16 mouse cellular contexts compared by ENCODE assay signal in genomic region chr1:184005315-184006058, GRCm38 (mm10). TPM values are rescaled to one million over a fixed set of nuclear protein-coding genes. Genes with fewer than 3 reads are reported as not detected.
DNase-seq lines count a peak whose midpoint lies in the region; ATAC-seq and TF ChIP-seq lines count a peak whose summit lies in the region.
"Had no signal": no experiment of that assay in that cellular context is flagged by ENCODE, and none has a peak within 500 bp of the region (broad histone marks: within the 10 kb centered on the region; RNA-seq: fewer than 3 reads in every experiment).

No protein-coding gene starts in this region.

- no peak for TF ChIP-seq EP300 in liver, postnatal 0 days (IDR thresholded peaks at IDR 0.05; ENCODE audit: low read depth)

- H3K9me3 ChIP-seq in liver, postnatal 0 days (ENCODE audit: low read length), result no peaks in the 10 kb centered on the region; the same call in 1 of the 2 replicates
- H3K9me3 ChIP-seq in liver, embryonic 11.5 days (ENCODE audit: control insufficient read depth, low read length), result no peaks in the 10 kb centered on the region
- H3K9me3 ChIP-seq in forebrain, embryonic 13.5 days (replicated peaks), result no peaks in the 10 kb centered on the region
- H3K9me3 ChIP-seq: embryonic facial prominence, embryonic 12.5 days; forebrain, embryonic 12.5 days; liver, embryonic 15.5 days; midbrain, embryonic 13.5 days; neural tube, embryonic 15.5 days had no signal

- no peak overlapping the region for H3K9ac ChIP-seq in liver, postnatal 0 days (replicated peaks)
- H3K9ac ChIP-seq in liver, embryonic 11.5 days (ENCODE audit: low read depth, low read length), result no peak overlapping the region
- H3K9ac ChIP-seq in forebrain, embryonic 13.5 days, result no peak overlapping the region
- H3K9ac ChIP-seq: embryonic facial prominence, embryonic 12.5 days; forebrain, embryonic 12.5 days; liver, embryonic 15.5 days; midbrain, embryonic 13.5 days; neural tube, embryonic 15.5 days had no signal

- no peaks in the 10 kb centered on the region for H3K36me3 ChIP-seq in liver, postnatal 0 days (replicated peaks; ENCODE audit: insufficient read depth, low read length)
- no peaks in the 10 kb centered on the region for H3K36me3 ChIP-seq in liver, embryonic 11.5 days (ENCODE audit: control insufficient read depth, insufficient read depth, low read length)
- no peaks in the 10 kb centered on the region for H3K36me3 ChIP-seq in forebrain, embryonic 13.5 days (ENCODE audit: poor library complexity, severe bottlenecking)
- H3K36me3 ChIP-seq: embryonic facial prominence, embryonic 12.5 days; forebrain, embryonic 12.5 days; liver, embryonic 15.5 days; midbrain, embryonic 13.5 days; neural tube, embryonic 15.5 days had no signal

- no peaks in the 10 kb centered on the region for H3K4me1 ChIP-seq in liver, postnatal 0 days (ENCODE audit: insufficient read depth)
- H3K4me1 ChIP-seq in liver, embryonic 11.5 days (replicated peaks; ENCODE audit: control insufficient read depth, insufficient read depth, low read length), result no peaks in the 10 kb centered on the region
- H3K4me1 ChIP-seq in forebrain, embryonic 13.5 days, result no peaks in the 10 kb centered on the region
- H3K4me1 ChIP-seq: embryonic facial prominence, embryonic 12.5 days; forebrain, embryonic 12.5 days; liver, embryonic 15.5 days; midbrain, embryonic 13.5 days; neural tube, embryonic 15.5 days had no signal

- TF ChIP-seq CTCF in liver, postnatal 0 days (IDR thresholded peaks at IDR 0.05; ENCODE audit: low read depth), result no peak

- whole genome bisulfite sequencing in liver, postnatal 0 days (ENCODE audit: insufficient replicate concordance), result 32% methylated on average over 6 of the region's 6 CpGs
- 39% methylated on average over 6 of the region's 6 CpGs for WGBS in liver, embryonic 11.5 days
- 89% methylated on average over 6 of the region's 6 CpGs for WGBS in forebrain, embryonic 13.5 days

- DNase-seq in liver, postnatal 0 days, result no peak
- no peak for DNase-seq in liver, embryonic 11.5 days (ENCODE audit: low spot score)
- peak; percentile 94 for DNase-seq in T-cell, adult 2 months (ENCODE audit: low spot score)
- peak; percentile 79 to 86 for DNase-seq in thymus, postnatal 10 days (ENCODE audit: low spot score in 2 of 2)
- DNase-seq in layer of hippocampus, adult 9-11 months, result no peak
- no peak for DNase-seq in kidney, postnatal 14 days
- DNase-seq: cerebellum, postnatal 10 days; gastrocnemius, postnatal 36 days; kidney, adult 18-20 months had no signal

- no peak overlapping the region for H3K4me2 ChIP-seq in liver, postnatal 0 days (ENCODE audit: low read depth, low read length)
- no peak overlapping the region for H3K4me2 ChIP-seq in liver, embryonic 11.5 days
- no peak overlapping the region for H3K4me2 ChIP-seq in forebrain, embryonic 13.5 days
- H3K4me2 ChIP-seq: embryonic facial prominence, embryonic 12.5 days; forebrain, embryonic 12.5 days; liver, embryonic 15.5 days; midbrain, embryonic 13.5 days; neural tube, embryonic 15.5 days had no signal

- no peaks in the 10 kb centered on the region for H3K27me3 ChIP-seq in liver, postnatal 0 days (ENCODE audit: insufficient read depth, low read length)
- no peaks in the 10 kb centered on the region for H3K27me3 ChIP-seq in liver, embryonic 11.5 days (replicated peaks; ENCODE audit: control insufficient read depth, insufficient read depth, low read length)
- H3K27me3 ChIP-seq in forebrain, embryonic 13.5 days, result no peaks in the 10 kb centered on the region
- H3K27me3 ChIP-seq: embryonic facial prominence, embryonic 12.5 days; forebrain, embryonic 12.5 days; liver, embryonic 15.5 days; midbrain, embryonic 13.5 days; neural tube, embryonic 15.5 days had no signal

- H3K4me3 ChIP-seq in liver, postnatal 0 days (ENCODE audit: low read depth, low read length), result no peak overlapping the region
- H3K4me3 ChIP-seq in liver, embryonic 11.5 days (ENCODE audit: low read depth, low read length), result no peak overlapping the region
- H3K4me3 ChIP-seq in forebrain, embryonic 13.5 days, result no peak overlapping the region
- H3K4me3 ChIP-seq: embryonic facial prominence, embryonic 12.5 days; forebrain, embryonic 12.5 days; liver, embryonic 15.5 days; midbrain, embryonic 13.5 days; neural tube, embryonic 15.5 days had no signal

- ATAC-seq in liver, postnatal 0 days, result 0 out of 2 replicates have a peak, but pooled peaks have one; percentile 25
- no peak for ATAC-seq in liver, embryonic 11.5 days (replicated peaks; ENCODE audit: low FRiP score)
- ATAC-seq in megakaryocyte progenitor cell, adult 5-6 weeks (replicated peaks; ENCODE audit: poor library complexity), result peak; percentile 69
- no peak for ATAC-seq in forebrain, embryonic 13.5 days
- ATAC-seq: midbrain, embryonic 13.5 days had no signal

- no peak overlapping the region for H3K27ac ChIP-seq in liver, postnatal 0 days (ENCODE audit: low read depth)
- no peak overlapping the region for H3K27ac ChIP-seq in liver, embryonic 11.5 days (ENCODE audit: low read depth, low read length)
- no peak overlapping the region for H3K27ac ChIP-seq in forebrain, embryonic 13.5 days
- H3K27ac ChIP-seq: embryonic facial prominence, embryonic 12.5 days; forebrain, embryonic 12.5 days; liver, embryonic 15.5 days; midbrain, embryonic 13.5 days; neural tube, embryonic 15.5 days had no signal

RNA-seq across cellular contexts. Expression of gene Dusp10, which starts 7.6 kb away (rescaled TPM):
- 2.6 and 2.7 TPM in 2 replicates for polyA plus RNA-seq in liver, postnatal 0 days (2015; fragmentation: Nextera tagmentation; extraction: Ambion mirVana)
- 5.4 and 6.1 TPM in 2 replicates for polyA plus RNA-seq in liver, embryonic 11.5 days (2014; fragmentation: Nextera tagmentation; extraction: Ambion mirVana)
- 1.7 and 2.0 TPM in 2 replicates for total RNA-seq in megakaryocyte progenitor cell, adult 5-6 weeks (2015)
- 0.74 and 1.9 TPM in 2 replicates for total RNA-seq in megakaryocyte progenitor cell, adult 5-6 weeks (2017)
- 8.6 and 9.7 TPM in 2 replicates for polyA plus RNA-seq in forebrain, embryonic 13.5 days (2015; fragmentation: Nextera tagmentation; extraction: Ambion mirVana)

RNA-seq across cellular contexts. Expression of gene 1700056E22Rik, which starts 28.6 kb away (rescaled TPM):
- polyA plus RNA-seq in liver, postnatal 0 days (2015; fragmentation: Nextera tagmentation; extraction: Ambion mirVana), result 2.0 and 2.4 TPM in 2 replicates
- 0.70 and 0.95 TPM in 2 replicates for polyA plus RNA-seq in liver, embryonic 11.5 days (2014; fragmentation: Nextera tagmentation; extraction: Ambion mirVana)
- total RNA-seq in megakaryocyte progenitor cell, adult 5-6 weeks (2015), result 0.89 and 1.2 TPM in 2 replicates
- 1.1 and 2.1 TPM in 2 replicates for total RNA-seq in megakaryocyte progenitor cell, adult 5-6 weeks (2017)
- 1.2 and 1.5 TPM in 2 replicates for polyA plus RNA-seq in forebrain, embryonic 13.5 days (2015; fragmentation: Nextera tagmentation; extraction: Ambion mirVana)

Comparison
In these comparisons a context has a peak if more than half of its experiments do, and no peak if none do; other contexts are left out.
1. ATAC-seq: peak in liver, postnatal 0 days (single experiment) and megakaryocyte progenitor cell, adult 5-6 weeks (single experiment); none in liver, embryonic 11.5 days (single experiment) and forebrain, embryonic 13.5 days (single experiment).
2. DNase-seq: peak in T-cell, adult 2 months (single experiment) and thymus, postnatal 10 days (2 of 2); none in liver, postnatal 0 days (single experiment), liver, embryonic 11.5 days (single experiment), layer of hippocampus, adult 9-11 months (single experiment) and kidney, postnatal 14 days (single experiment).